Mouse (Mus musculus) embryo, embryonic 10.5 days (tissue): Measurements from ENCODE around the gene Btbd7.

Source experiments
- DNase-seq: peaks from one replicate; pipeline ENCODE4 v3.0.0-alpha.2; 2015; ENCODE audit warnings: low spot score

Gene Btbd7

DNA sequence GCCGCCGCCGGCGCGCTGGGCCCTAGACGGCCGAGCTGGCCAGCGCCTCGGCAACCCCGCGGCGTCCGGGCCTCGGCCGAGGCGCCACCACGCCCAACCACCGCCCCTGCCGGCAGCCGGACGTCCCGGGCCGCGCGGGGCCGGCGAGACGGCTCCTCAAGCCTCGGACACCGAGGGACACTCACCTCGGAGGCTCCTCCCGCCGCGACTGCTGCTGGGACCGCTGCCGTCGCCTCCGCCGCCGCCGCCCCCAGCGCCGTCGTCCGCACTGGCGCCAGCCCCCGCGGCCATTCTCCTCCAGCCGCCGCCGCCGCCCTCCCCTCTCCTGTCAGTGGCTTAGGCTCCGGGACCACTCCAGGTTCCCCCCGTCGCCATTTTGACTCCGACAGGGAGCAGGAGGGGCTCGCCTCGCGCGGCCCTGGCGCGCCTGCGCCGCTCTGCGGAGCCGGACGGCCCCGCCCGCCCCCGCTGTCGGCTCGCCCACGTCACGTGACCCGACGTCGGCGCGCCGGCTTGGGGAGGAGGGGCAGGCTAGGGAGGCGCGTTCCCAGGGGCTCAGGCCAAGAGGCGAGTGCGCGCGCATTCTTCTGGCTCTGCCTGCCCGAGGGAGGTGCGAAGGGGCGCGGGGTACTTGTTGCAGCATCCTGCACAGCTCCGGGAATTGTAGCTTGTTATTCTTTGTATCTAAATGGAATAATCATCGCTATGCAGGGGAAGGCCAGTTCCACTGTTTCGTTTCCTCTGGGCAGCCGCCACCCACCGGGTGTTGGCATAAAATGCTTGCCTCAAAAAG lies at the start of gene Btbd7:
TSS of gene Btbd7 (minus strand) at position 441 of the 793 bp plus-strand sequence.
- DNase-seq: peak; percentile 99

DNA sequence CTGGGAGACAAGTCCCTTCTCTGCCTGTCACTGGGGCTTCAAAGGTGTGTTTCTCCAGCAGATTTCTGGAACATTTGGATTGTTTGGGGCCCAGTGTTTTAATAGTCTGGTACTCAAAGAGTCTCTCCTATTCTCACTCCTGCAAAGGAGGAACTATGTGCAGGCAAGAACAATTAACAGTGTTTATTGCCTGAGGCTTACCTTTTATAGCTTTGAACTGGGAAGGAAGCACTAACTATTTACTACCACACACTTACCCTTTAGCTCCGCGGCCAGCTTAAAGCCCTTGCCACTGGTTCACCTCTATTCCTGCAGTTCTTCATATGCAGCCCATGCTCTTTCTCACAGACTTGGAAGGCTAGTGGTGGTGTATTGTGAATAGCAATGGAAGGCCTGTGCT lies 37.8 kb upstream of the Btbd7 start:
- no peak for DNase-seq

DNA sequence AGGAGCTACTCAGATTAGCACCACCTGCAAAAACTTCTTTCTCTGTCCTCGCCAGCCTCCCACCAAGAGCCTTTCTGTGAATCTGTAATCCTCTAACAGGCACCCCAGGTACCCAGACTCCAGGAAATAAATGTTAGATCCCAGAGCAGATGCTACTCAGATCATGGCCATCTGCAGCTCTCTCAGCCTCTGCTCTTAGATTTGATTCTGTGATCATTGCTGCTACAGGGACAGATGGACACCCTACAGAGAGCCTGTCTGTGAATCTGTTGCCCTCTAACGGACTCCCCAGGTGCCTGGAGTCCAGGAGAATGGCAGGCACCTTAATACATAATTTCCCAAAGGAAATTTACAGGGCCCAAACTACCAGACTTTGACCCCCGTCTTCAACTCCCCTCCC lies 29.9 kb upstream of the Btbd7 start:
- DNase-seq: no peak

DNA sequence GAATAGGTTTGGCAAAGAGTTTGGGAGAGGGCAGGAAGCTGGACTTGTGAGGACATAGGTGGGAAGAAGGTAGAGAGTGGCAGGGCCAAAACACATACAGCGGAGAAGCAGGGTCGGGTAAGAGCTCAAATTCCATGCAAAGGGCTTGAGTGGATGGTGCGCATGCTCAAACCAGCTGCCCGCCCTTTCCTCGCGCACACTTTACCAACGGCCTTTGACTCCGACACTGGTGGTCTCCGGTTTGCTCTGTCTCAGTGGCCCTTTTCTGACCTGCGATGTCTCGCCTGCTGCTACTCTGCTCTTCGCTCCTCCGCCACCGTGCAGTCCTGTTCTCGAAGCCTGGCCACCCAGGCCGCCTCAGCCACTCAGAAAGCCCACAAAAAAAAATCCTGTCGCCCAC lies 20.8 kb upstream of the Btbd7 start, which contains the start of gene Cox8c:
TSS of gene Cox8c (plus strand) at position 226 of the 400 bp plus-strand sequence.
- no peak for DNase-seq

DNA sequence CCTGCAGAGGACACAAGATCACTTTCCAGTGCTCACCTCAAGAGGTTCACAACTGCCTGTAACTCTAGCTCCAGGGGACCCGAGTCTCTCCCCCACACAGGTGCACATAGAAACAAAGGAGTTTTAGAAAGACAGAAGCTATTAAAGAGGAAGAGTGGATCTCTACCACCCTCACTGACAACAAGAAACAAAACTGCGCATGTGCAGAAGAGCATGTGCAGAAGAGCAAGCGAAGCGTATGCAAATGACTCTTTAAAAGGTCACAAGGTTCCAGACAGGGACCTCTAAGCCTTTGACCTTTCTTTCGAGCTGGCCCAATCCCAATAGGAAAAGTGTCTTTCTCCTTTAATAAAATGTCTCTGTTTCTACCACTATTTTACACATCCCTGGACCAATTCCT lies 10.3 kb upstream of the Btbd7 start:
- peak; percentile 6 for DNase-seq

DNA sequence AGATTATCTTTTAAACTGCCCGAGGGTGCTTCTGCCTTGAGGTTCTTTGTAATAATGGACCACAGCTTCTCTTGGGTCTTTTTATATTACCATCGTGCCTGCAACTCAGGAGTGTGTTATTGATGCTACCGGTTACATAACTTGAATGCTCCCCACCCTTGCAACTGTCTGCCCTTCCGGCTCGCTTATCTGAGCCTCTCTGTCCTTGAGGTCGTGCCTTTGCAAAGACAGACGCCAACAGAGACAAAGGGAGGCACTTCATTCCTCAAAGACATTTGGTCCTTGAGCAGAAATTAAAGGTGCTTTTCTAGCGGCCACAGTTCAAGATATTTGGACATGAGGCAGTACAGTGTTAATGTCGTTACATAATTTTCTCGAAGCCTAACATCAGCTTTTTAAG lies 9.1 kb upstream of the Btbd7 start:
- no peak for DNase-seq

DNA sequence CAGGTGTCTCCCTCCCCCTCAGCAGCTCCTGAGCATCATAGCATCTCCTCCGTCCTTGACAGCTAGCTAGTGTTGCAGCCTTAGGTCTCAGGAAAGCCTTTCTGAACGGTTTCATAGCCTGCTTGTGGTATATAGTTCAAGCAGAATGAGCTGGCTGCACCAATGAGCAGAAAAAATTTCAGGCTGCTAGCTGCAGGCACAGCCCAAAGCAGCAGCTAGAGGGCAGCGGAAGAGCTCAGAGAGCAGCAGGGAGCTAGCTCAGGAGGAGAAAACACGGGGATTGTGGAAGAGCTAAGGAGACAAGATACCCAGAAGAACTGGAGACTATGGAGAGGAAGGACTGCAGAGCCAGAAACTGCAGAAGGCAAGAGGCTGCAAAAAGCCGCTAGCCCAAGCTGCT lies 7.5 kb upstream of the Btbd7 start:
- DNase-seq: peak; percentile 45

DNA sequence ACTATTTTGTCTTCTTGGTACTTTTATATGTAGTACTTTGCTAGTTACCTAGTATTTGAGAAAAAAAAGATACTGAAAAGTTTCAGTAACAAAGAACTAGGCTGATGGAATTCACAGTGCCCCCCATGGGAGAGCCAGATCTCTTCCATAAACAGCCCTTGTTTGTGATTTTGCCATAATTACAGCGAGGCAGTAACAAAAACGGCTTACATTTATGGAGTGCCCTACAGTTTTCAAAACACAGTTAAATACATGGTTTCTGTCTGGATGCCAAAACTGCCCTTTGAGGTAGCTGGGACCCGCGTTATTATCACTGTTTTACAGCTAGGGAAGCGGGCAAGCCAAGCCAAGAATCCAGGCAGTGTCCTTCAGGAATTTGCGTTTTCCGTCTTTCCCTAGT lies 630 bp upstream of the Btbd7 start:
- peak; percentile 43 for DNase-seq

DNA sequence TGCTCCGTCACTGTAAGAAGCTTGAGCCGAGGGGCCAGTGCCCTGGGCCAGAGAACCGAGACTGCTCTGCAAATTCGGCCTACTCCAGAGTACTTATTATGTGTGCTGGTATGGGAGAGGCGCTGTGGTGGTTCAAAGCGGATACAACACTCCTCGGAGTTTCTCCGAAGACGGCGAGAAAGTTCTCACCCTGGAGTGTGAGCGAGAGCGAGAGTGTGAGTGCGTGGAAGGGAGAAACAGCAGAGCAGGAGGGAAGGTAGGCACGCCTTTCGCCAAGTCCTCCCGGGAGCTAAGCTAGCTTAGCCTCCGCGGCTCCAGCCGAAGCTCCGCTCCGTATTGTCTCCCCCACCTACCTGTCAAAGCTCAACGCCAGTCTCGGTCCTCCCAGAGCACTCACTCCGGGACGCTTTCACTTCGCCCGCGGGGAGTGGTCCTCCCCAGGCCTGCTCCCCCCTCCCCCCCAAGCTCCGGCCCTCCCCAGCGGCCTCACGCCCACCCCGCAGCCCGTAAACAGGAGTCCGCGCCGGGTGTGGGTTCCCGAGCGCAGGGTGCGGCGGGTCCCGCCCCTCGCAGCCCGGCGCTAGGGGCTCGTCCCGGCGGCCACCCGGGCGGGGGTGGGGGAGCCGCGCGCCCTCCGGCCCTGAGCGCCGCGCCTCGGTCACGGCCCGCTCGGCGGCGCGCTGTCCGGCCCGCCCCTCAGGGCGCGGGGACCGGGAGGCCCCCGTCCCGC lies 805 bp downstream of the Btbd7 start:
- peak; percentile 65 for DNase-seq

DNA sequence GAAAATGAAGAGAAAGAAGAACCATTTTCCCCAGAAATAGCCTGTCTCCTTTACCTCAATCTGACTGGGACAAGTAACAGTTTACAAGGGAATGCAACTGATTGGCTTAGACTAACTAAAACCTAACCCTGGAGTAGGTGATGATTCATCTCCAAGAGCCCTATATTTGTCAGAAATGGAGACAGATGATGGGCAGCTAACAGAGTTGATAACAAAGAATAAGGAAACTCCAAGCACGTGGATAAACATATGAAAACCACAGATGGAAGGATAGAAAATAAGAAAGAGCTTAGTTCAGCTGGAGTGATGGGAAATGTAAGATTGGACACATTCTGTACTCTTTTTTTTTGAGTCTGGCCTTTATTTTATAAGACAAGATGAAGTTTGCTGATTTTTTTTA lies 7.7 kb downstream of the Btbd7 start:
- DNase-seq: no peak

DNA sequence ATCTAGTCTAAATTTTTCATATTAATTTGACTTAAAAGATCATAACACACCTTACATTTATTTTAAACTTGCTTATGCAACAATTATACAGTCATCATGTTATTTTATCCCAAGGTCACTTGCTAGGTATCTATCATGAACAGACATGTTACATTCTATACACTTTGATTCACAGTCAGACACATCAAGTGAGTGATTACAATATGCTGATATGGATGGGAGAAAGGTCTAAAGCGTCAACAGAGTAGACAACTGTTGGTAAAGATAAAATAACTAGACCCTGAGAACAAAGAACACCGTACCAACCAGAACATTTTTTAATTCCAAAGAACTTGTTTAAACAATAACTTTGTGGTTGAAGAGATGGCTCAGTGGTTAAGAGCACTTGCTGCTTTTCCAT lies 8.5 kb downstream of the Btbd7 start:
- DNase-seq: no peak

DNA sequence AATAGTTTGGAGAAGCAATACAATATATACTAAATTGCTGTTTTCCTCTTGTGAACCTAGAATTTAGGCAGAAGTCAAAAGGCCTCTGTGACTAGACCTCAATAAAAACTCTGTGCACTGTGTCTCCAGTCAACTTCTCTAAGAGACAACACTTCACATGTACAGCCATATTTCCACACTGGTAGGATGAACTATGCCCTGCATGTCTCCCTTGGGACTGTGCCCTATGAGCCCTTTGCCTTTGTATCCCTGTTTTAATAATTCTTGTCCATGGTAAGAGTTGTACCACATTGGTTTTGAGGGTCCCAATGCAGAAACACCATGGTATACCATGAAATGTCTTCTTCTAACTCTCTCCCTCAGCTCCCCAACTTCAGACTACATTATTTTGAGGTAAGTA lies 17.5 kb downstream of the Btbd7 start:
- DNase-seq: no peak

DNA sequence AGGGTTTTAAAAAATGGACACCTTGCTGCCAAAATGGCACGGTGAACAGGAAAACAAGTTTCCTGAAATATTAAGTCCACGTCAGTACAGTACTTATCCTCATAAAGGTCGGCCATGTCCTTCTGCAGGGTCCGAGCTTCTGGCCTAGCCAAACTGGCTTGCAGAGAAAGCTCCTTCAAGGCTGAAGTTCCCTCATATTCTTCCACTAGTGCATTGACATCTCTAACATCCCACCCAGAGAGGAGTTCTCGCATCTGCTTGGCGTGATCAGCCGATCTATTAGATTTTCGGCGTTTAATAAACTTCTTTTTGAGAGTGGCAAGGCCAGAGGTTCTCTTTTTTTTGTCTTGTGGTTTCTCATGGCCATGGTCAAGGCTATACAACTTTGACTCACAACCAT lies 40.0 kb downstream of the Btbd7 start:
- DNase-seq: no peak

DNA sequence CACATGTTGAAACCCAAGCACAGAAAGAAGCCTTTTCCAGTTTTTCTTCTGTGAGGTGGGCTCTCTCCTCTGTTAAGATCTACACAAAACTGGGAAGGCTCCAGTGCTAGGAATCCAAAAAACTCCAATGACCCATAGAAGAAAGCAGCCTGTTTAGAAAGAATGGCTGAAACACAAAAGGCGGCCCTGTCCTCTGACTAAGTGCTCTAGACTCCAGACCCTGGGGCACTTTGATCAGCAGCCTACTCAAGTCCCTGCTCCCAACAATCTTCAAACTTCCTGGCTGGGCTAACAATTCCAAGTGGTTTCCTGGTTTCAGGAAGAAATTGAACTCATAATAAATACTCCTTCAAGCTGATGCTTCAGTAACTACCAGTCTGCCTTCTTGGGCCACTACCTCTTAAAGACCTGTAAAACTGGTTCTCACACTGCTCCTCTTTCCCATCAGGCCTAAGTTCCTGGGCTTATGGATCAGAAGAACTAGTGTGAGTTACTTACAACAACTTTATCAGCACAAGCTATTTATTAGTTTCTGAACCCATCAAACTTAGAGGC lies 45.4 kb downstream of the Btbd7 start:
- peak; percentile 5 for DNase-seq

DNA sequence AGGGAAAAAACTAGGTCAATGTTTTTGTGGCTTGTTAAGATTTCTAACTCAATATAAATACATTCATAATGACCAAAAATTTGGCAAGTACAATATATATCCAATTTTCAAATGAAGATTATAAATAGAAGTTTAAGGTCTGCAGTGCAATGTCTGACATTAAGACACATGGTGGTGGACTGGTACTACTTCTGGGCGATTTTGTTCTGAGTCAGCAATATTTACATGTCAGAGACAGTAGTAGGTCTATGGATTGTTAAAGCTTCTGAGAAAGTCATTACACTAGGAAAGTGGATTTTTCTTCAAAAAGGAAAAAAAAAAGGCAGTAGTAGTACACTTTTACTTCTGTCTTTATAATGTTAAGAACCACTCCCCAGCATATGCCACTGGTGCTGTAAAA lies 46.4 kb downstream of the Btbd7 start:
- DNase-seq: no peak

DNA sequence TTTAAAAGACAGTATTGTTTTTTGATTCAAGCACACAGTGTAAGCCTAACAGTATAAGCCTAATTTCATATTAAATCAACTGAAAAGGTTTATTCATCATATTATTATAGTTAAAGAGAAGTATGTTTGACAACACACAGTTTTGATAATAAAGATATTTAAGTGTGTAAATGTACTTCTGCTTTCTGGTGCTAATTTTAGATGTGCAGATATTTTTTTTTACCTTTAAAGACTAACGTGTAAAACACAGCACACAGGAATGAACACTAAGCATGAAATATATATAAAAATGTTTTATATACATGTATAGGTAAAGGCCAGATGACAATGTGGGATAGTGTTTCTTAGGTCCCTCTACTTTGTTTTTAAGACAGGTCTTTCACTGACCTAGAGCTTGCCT lies 51.2 kb downstream of the Btbd7 start:
- DNase-seq: no peak

DNA sequence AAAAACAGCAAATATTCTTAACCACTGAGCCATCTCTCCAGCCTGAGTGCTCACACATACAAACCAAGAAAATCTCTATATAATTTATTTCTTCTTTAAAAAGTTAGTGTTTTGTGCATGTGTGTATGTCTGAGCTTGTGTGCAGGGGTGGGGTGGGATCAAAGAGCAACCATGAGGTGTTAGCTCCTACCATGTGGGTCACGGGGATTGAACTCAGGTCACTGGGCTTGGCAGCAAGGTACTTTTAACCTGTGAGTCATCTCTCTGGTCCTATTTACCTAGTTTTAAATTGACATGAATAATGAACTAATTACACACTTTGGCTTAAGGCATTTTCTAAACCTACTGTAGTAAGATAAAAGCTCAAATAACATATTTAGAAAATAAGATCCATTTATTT lies 51.9 kb downstream of the Btbd7 start:
- no peak for DNase-seq

DNA sequence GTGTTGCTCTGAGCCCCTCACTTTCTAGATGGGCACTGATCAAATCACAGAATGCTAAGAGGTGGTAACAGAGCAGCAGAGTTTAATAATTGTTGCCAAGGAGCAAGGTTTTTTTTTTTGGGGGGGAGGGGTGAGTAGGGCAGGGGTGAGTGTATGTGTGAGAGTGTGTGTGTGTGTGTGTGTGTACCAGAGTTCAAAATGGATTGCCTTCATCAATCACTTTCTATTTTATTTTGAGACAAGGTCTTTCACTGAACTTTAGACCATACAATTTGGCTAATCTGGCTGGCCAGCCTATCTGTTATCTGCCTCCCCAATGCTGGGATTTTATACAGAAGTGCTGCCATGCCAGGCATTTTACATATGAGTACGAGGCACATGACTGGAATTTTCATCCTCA lies 63.4 kb downstream of the Btbd7 start:
- no peak for DNase-seq

DNA sequence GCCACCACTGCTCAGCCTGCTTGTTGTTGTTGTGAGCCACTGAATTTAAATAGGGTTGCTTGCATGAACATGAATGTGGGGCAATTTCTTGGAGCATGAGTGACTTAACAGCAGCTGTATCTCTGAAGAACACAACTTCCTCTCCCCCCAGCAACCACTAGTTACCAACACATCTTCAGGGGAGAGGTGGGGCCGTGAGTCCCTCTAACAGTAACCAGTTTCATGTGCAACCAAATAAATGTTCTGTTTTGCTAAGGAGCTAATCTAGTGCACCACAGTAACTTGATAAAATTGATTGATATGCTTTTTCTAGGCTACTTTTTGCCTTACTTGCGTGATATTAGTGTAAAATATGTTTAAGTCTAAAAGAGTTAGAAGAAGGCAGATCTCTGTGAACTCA lies 78.7 kb downstream of the Btbd7 start:
- no peak for DNase-seq

DNA sequence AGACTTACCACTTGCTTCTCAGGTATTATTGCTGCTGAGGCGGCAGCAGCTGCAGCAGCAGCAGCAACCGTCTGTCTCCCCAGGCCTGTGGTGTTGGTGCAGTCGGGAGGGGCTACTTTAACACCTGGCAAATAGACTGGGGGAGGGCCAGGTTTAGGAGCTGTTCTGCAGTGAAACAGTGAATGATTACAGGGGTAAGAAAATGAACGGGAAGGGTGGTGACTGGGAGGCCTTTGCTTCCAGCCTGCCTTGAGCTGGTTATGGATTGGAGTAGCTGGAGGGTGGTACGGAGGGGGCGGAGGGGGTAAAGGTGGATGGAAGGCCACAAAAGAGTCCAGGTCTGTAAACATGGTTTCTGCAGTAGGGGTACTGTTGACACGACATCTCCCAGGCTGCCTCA lies 90.3 kb downstream of the Btbd7 start:
- DNase-seq: no peak

DNA sequence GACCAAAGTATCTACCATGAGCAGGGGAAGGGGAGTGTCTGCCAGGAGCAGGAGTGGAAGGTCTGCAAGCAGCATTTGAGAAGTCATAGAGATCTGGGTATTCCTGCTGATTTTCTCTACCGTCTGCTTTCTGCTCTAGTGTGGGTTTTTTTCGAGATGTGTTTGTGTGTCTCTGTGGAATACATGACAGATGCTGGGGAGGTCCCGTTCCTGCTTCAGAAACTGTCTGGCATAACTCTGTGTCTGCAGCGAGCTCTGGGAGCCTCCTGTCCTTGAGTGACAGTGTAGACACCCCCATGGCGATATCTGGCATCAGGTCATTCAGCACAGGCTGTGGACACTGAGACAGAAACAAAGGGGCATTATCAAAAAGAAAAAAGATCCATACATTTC lies 92.7 kb downstream of the Btbd7 start:
- no peak for DNase-seq

DNA sequence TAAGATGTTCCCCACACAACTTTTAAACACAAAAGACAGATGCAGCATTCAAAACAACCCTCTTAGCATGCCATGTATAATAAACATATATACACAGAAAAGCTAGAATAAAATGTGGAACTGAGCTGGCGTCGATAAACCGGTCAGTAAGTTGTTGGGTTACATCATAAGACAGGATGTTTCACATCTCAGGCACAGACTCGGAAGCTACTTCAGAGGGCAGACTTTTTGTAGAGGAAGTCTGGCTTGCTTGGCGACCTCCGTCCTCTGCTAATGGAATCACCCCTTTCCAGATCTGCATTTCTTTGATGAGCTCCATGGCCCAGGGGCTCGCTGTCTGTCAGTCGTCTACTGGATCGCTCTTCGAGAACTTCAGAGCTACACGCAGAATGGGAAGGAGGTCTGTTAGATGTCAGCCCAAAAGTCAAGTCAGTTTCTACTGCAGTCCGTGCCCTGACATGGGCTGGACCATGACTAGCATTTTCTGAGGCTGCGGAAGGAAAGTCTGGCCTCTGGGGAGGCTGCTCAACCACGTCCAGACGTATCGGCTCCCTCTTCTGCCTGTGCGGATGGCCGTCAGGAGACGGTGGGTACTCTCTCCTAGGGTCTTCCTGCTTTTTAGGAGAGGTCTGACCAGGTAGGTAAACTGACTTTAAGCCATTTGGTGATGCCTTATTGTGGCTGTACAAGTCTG lies 93.2 kb downstream of the Btbd7 start:
- DNase-seq: no peak

DNA sequence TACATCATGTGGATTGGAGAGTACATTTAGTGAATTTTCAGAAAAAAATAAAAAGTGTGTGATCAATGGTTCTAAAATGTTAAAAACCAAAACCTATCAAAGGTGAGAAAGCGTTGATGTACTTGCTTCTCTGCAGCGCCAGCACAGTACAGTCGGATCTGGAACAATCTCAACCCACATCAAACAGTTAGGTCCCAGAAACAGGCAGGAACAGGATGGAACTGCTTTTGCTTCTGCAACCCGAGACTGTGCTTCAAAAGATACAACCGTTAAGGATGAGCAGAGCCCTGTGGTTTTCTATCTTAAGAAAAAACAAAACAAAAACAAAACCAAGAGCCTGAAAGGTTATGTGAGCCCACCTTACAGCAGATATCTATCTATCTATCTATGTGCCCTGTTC lies 95.4 kb downstream of the Btbd7 start:
- DNase-seq: no peak
